Mouse (Mus musculus): ENCODE data around the gene Lamb3.

Gene Lamb3

DNA sequence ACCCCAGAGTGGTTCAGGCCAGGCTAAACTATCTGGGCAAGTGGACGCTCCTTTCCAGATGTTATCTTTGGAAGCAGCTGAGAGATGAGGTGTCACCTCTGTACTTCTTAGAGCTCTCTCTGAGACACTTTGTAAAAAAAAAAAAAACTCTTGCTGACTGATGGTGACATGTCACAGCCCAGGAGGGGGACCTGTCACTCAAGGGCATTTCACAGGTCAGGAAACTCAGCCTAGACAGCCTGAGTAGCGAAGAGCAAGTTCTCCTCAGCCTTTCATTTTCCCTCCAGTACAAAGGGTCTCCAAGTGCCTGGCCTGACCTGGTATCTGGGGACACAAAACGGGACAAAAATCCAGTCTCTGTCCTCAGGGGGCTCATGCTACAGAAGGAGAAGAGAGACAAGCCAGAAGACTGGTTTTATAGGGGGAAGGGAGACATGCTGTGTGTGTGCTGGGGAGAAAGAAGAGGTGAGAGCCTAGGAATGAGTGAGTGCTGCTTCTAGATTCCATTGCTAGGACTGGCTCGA, 130.3 kb downstream of the Lamb3 start:
- DNase-seq (ENCODE audit: low spot score in 2 of 2) = no peak

DNA sequence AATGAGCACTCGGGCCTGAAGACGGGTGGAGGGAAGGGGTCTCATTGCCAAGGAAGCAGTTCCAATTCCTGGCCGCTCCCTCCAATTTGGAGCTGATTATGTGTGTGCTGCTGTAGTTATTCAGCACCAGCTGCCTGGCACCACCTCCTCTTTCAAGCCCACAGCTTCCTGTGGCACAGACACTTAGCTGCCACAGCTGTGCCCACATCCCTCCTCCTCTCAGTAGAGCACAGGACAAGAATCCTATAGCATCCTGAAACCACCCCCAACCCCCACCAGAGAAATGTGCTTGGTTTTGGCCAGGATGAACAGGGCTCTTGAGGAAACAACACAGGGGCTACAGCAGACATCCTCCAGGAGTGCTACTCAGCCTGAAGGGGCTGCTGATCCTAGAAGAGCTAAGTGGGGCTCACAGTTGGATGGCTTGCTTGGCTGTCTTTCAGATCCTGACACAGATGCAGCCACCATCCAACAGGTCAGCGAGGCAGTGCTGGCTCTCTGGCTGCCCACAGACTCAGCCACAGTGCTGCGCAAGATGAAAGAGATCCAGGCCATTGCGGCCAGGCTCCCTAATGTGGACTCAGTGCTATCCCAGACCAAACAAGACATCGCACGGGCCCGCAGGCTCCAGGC, 131.0 kb downstream of the Lamb3 start:
- peak in 1 of 2 experiments; percentile 77 for DNase-seq (ENCODE audit: low spot score in 2 of 2)

DNA sequence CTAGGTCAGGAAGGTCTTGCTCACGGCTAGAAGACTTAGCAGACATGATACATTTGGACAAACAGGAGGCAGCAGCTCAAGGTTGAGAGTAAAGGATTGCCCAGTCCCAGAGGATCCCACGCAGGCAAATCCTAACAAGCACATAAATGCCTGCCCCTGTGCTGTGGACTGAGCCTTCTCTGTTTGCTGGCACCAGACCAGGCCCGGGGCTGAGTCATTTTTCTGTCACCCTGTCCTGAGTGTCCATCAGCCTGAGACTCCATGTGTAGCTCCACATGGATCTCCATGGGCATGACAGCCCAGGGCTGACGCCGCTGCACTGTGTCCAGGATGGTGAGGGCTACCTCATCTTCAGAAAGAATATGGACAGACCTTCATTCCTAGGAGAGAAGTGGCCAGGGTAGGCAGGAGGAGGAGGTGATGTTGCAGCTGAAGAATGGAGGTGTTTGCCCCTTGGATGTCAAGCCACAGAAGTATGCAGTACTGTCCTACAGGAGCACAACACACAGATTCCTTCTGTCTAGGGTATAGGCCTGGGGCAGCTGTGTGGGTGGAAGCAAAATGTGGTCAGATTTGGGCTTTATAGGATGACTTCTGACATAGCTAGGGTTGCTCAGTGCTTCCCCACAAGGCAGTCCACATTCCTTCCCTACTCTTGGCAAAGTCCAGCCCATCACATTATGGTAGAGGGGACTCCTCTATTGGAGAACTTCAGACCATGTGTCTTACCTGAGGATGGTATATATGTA, 134.9 kb downstream of the Lamb3 start:
- no peak for DNase-seq (ENCODE audit: low spot score in 2 of 2)

DNA sequence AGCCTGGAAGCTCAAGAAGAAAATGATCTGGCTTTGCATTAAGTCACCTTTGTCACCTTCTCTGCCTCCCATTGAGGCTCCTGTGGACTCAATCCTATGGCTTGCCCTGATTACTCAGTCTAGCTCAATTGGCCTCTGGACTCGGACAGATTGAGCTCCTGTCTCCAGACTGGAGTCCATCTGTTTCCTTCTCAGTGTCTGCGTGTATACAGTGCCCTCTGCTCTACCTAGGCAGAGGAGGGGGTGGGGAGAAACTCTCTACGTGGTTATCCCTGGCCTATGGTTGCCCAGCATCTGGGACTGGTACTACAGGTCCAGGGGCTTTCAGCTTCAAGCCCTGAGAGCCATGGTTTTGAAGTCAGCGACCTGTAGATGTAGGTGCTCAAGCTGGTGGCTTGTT, 136.4 kb downstream of the Lamb3 start:
- DNase-seq (ENCODE audit: low spot score in 2 of 2) = no peak

DNA sequence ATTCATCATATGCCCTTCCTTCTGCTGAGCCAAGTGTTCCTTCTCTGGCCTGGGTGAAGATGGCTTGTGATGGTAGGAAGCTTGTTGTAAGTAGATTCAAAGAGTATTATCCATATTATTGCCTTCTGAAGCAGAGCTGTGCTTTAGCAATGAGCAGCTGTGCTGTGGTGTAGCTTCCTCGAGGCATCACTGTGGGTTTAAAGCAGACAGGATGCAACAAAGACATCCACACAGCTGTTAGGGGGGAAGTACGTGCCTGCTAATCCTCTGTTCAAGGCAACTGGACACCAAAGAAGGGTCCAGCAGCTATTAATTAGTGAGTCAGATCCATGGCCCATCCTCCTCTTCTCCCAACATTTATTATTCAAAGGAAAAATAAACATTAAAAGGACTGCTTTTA, 137.5 kb downstream of the Lamb3 start:
- DNase-seq (ENCODE audit: low spot score in 2 of 2) = no peak

DNA sequence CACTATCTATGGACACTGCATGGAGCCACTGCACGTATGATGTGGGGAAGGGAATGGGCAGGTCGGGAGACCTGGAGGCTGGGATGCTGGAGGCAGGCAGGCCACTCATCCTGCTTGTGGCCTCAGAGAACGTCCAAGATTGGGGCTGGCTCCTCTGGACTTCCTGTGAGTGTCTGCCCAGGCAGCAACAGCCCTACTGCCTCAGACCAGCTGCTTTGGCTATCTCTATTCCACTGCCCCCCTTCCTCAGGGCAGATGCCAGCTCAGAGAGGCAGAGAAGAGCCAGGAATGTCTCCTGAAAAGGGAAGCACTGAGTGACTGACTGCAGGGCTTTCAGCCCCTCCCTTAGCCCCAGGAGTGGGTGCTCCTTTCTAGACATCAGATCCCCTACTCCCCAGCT, 139.4 kb downstream of the Lamb3 start:
- no peak for DNase-seq (ENCODE audit: low spot score in 2 of 2)

DNA sequence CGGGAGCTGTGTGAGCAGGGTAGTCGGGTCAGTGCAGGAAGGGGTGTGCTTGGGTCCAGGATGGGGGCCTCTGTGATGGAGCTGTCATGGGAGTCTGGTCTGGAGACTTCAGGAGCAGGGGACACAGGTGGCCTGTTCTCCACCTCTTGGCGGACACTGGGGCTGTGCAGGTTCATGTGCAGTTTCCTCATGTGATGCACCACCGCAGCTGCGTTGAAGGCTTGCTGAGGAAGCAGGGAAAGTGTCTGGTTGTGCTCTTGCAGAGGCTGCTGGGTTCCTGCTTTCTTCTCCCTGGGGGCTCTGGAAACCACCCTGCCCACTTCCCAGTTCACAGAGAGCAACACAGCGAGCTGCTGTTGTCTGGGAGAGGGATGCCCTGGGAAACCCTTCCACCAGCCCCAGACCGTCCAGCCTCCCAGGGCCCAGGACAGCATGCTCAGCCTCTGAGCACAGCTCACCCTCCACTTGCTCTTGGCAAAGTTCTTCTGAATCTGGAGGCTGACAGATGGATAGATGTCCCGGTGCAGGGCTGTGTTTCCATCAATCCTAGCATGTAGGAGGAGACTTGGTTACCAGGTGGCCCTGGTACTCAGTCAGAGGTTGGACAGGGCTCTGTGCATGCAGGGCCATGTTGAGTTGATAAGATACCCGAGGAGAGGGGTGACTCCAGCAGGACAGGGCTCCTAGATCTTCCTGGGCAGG, 140.9 kb downstream of the Lamb3 start:
- no peak for DNase-seq (ENCODE audit: low spot score in 2 of 2)

DNA sequence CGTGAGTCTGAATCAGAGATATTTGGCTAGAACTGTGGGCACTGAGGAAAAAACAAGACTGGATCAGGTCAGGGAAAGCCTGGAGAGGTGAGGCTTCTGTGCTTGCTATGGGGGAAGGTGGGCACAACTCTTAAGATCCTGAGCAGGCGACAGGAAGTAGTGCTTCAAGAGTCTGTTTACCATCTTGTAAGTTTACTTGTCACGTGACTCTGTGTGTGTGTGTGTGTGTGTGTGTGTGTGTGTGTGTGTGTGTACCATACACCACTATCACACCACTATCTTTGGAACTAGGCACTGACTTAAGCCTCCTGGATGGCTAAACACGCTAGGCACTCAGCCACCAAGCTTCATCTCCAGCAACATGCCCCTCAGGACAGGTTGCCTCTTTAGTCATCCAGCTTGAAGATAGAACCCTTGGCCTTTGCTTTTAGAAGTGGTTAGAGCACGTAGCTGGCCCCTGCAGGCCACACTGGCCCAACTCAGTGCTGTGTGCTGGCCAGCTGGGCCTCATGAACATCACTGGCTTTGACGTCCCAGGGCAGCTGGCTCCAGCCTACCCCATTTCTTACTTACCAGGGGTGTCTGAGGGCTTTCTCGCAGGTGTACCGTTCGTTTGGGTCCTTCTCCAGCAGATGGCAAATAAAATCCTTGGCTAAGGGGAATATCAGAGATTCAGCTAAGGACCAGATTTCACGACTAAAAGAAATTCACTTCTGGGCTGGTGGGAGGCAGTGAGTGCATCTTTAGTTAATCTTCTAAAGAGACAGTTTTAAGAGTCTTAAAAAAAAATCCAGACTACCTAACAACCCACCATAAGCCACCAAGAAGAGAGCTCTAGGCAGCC, 142.4 kb downstream of the Lamb3 start:
- no peak for DNase-seq (ENCODE audit: low spot score in 2 of 2)

DNA sequence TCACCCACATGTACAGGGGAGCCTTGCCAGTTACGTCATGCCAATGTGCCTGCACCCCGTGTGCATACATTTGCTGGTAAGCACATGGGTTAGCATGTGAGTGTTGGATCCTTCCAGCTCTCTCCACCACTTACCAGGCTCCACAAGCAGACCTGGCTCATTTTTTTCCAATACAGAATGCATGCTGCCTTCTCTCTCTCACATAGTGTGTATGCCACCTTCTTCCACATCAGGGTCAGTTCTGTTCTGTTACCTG, 143.0 kb downstream of the Lamb3 start:
- peak; percentile 69 to 87 for DNase-seq (ENCODE audit: low spot score in 2 of 2)

DNA sequence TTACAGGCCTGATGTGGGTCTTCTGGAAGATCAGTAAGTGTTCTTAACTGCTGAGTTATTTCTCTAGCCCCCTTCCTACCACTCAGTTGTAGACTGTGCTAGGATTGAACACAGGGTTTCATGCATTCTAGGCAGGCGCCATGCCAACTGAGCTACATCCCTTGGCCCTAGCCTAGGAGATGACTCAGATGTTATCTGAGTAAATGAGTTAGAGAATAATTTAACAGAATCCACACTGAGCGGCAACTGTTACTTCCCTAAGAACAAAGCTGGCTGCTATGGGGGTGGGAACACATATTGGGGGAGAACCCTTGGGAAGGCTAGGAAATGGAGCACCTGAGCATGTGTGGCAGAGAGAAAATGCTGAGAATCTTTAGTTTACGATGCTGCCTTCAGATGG, 144.1 kb downstream of the Lamb3 start:
- peak in 1 of 2 experiments; percentile 71 for DNase-seq (ENCODE audit: low spot score in 2 of 2)

DNA sequence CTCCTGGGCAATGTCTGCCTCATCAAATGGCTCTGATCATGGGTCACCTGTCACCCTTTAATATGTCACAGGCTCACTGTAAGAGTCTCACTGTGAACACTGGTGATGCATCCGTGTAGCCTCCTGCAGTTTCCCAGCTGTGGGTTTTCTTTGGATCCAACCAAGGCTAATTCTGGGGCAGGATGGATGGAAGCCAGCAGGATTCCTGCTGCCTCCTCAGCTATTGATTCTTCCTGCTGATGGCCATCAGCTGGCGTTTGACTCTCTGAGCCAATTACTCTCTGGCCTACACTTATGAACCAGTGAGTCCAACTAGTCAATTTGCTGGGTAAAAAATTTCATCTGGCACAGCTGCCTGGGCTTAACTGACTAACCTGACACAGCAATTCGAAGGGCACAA, 151.7 kb downstream of the Lamb3 start:
- no peak for DNase-seq (ENCODE audit: low spot score in 2 of 2)

DNA sequence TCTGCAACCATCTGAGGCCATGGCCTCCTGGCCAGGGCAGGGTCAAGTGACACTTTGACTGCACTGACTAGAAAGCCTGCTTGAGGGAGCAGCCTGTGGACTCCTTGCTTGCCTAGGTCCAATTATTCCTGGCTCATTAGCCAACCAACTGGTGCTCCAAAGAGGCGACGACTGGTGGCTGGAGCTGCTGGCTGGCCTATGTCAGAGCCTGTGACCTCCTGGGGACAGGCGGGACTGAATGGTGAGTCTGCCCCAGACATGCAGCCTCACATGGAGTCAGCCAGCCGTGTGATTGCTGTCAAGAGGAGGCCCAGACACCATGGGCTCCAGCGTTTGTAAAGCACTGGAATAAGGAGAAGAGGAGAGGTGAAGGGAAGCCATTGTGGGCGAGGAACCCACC, 153.7 kb downstream of the Lamb3 start:
- no peak for DNase-seq (ENCODE audit: low spot score in 2 of 2)

DNA sequence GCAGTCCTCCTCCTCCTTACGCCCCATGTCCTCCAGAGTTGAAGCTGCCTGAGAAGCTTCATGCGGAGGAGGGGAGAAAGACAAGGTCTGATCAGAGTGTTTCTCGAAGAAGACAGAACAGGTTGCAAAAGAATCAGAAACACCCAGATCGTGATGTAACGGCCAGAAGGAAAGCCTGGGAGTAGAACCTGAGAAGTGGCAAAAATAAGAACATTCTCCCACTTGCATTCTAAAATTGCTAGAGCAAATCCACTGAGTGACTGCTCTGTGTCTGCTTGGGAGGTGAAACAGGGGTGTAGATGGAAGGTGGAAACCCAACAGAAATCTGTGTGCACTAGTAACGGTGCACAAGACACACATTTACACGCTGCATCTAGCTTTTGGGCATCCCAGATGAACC, 154.6 kb downstream of the Lamb3 start:
- DNase-seq (ENCODE audit: low spot score in 2 of 2) = no peak

DNA sequence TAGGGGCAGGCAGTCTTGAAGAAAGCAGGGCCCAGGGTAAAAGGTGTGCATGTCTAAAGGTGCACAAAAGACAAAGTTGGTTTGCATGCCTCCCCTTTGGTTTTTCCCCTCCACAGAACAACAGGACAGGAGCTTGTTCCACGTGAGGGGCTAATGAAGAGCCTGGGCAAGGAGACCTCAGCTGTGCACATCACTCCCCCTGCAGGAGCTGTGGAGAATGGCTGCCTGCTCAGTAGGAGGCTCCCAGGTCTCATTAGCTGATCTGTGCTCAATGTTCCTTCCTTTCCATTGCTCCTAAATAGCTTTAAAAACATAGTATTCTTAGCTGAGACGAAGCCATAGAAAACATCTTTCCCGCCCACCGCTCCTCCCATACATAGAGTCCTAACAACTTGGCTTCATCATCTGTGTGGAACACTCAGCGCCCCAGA, 156.3 kb downstream of the Lamb3 start:
- DNase-seq (ENCODE audit: low spot score in 2 of 2) = peak in 1 of 2 experiments; percentile 73

DNA sequence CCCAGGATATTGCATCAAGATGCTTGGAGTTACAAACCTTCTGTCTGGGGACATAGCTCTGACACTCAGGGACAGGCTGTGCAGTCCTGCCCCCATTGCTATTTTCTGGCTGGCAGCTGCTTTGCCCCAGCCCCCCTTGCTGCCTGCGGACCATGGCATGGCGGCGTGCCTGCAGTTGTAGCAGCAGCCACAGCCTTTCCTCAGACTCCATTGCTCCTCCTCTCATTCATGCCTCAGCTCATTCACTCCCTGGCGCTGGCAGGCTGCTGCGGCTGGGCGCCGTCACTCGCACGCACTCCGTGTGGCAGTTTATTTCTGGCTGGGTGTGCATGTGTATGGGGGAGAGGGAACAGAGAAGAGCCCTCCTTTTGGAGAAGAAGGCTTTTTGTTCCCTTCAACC, 160.6 kb downstream of the Lamb3 start:
- peak in 1 of 2 experiments; percentile 75 for DNase-seq (ENCODE audit: low spot score in 2 of 2)

DNA sequence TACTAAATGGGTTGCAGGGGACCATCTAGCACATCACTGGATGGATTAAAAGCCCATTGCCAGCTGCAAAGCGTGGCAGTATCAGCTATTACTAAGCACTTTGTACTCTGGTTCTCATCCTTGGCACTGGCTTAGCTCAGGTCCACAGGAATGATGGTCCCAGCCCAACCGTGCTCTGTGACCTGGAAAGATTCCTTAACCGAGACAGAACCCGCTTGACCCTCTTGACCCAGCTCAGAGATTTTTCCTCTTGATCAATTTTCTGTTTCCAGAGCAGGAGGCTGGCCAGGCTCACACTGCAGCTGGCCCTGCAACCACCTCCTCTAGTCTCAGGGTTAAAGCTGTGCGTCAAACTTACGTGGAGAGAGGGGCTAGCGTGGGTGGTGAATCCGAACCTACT, 161.6 kb downstream of the Lamb3 start:
- no peak for DNase-seq (ENCODE audit: low spot score in 2 of 2)

DNA sequence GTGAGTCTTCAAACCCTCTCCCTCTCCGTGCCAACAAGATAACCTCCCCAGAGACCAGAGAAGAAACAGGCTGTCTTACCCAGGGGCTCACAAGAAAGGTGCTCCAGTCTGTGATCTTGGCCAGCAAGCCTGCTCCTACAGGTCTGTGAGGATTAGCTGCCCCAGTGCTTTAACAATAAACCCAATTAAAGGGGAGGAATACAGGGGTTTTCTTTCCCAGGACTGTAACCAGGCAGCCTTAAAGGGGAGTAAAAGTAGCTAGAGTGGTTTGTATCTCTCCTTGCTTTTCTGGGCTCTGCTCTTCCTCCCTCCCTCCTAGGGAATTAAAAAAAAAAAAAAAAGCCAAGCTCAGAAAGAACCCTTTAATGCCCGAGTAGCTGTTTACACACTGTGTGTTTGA, 162.6 kb downstream of the Lamb3 start, which contains the start of gene Camk1g:
Gene Camk1g, minus strand, starts transcription at position 203 of the 400 bp plus-strand sequence.
- DNase-seq (ENCODE audit: low spot score in 2 of 2) = peak in 1 of 2 experiments; percentile 64

DNA sequence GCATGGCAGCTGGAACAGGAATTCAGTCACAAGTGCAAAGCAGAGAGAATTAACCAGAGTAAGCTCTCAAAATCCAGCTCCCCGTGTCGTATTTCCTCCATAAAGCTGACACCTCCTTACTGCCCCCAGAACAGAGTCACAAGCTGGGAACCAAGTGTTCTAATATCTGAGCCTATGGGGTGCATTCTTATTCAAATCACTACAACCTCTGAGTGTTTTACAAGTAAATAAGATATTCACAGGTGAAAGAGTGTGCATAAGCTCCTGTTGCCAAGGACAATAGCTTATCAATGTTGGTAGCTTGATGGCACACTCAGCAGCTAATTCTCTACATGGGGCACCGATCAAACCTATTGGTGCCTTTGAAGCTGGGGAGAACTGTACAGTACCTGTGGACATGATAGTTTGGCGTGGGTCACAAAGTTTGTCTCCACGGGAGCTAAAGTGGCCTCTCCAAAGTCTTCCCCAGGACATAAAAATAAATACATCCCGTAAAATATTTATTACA, 166.5 kb downstream of the Lamb3 start:
- no peak for DNase-seq (ENCODE audit: low spot score in 2 of 2)

DNA sequence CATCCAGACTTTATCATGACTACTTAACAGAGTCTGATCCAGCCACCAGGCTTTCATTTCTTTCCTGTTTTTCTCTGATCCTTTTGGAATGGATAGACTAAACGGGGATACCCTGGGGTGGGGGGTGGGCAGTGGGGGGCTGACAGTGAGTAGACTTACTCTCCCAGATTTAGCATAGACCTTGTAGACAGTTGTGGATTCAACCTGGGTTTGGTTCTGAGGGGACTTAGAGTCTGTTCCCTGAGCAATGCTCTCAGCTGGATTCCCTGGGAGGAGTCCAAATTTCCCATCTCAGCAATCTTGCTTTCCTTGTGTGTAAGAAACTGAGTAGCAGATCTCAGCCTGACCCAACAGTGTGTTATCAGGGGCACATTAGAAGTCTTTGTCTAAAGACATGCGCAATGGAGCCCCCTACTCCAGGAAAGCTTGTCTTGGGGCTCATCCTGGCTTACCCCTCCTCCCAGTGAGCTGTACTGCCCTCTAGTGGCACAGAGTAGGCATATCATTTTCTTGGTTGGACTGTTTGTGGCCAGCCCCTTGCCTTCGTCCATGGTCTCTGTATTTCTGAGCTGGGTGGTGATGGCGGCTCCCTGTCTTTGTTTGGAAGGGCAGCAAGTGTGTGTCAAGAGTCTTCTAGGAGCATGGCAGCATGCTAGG, 169.1 kb downstream of the Lamb3 start:
- DNase-seq (ENCODE audit: low spot score in 2 of 2) = no peak

DNA sequence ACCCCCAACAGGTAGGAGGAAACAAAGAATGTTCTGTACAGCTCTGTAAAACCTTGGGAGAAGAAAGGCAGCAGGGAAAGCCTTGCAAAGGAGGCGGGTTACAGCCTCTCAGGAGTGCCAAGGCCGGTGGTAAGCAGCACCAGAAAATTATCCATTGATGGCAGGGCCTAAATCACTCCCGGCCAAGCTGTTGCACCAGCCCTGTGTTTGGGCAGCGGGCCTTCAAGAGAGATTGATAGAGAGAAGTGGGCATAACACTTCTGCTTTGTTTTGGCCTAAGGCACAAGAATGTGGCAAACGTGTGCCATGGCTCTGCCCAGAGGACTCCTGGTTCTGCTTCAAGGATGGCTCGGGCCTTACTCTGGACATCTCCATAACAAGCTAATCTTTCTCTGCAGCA, 172.1 kb downstream of the Lamb3 start:
- no peak for DNase-seq (ENCODE audit: low spot score in 2 of 2)

DNA sequence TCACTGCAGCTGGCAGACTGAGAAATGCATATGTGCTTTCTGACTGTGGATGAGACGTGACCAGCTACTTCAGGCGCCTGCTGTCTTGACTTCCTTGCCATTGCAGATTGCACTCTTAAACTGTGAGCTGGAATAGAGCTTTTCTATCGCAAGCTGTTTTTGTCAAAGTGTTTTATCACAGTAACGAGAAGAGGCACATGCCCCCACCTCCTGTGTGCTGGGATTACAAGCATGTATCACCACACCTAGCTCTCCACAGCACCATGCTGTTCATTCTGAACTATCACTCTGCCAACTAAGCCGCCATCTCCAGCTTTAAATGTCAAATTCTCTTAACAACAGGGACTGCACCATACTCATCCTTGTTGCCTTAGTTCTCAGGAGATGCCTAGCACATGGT, 173.4 kb downstream of the Lamb3 start:
- no peak for DNase-seq (ENCODE audit: low spot score in 2 of 2)
